Mouse (Mus musculus): Measurements from ENCODE around the gene Prkar1b.

DNA sequence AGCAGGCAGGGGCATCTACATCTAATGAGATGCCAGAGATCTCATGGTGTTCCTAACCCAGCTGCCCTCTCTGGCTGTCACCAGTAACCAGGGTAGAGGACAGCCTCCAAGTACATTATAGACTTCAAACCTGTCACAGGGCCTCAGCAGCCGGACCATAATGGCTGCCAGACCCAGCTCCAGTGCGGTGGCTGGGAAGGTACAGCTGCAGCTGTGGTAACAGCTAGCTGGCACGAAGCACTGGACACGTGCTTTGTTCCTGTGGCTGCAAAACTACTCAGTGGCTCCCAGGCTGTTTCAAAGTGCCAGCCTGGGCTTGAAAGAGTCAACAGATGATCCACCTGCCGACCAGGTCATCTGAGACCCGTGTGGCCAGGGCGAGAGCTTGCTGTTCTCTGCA lies 73.4 kb downstream of the Prkar1b start:
- TF ChIP-seq CTCF (IDR thresholded peaks at IDR 0.05; ENCODE audit: low read depth), result no peak
- no peak for TF ChIP-seq EP300 (optimal IDR thresholded peaks at IDR 0.05)

Measured in stomach, postnatal 0 days (tissue).